Mouse (Mus musculus): Measurements from ENCODE around the gene Wdr12.
"Not testable (repeated sequence)": the region's sequence is repeated elsewhere in the genome, so short reads cannot be mapped to it uniquely, and the experiment has no call there.

Gene Wdr12

DNA sequence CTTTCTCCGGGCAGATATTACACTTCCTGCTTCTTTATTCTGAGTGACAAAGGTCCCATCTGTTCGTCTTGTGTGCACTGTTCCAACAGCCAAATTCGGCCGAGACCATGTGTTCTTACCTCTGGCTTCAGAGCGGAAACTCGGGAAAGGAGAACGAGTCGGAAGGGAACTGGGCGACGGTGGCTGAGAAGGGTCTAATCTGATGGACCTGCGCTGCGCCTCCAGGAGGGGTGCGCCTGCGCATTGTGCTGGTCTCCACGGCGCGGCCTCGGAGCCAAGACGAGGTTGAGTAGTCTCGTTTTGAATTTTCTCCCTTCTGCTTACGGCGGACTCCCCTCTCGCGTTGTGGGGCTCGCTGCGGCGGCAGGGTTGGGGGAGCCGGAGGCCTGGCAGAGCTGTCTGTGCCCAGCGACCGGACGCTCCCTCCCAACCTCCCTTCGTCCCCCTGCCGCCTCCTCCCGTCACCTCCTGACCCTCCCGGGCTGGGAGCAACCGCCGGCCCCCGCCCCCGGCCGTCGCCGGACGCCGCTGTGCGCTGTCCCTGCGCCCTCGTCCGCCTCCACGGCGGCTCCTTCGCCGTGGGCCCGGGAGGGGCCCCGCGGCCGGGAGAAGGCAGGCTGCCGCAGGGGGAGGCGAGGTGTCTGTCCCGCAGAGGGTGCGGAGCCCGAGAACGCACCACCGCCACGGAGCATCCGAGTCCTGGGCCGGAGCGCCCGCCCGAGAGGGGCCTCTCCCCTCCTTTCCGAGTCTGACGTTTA is at the start of gene Wdr12, which contains the start of gene Carf:
TSS of gene Wdr12 (minus strand) at position 622 of the 758 bp plus-strand sequence.
TSS of gene Carf (plus strand) at position 224 of the 758 bp plus-strand sequence.
- peak; percentile 95 for DNase-seq (ENCODE audit: extremely low spot score)

- DNase-seq (ENCODE audit: extremely low spot score): no peak
Observed at GRCm38 (mm10) chr1:60137346-60137745, 38.9 kb upstream of the Wdr12 start.

DNA sequence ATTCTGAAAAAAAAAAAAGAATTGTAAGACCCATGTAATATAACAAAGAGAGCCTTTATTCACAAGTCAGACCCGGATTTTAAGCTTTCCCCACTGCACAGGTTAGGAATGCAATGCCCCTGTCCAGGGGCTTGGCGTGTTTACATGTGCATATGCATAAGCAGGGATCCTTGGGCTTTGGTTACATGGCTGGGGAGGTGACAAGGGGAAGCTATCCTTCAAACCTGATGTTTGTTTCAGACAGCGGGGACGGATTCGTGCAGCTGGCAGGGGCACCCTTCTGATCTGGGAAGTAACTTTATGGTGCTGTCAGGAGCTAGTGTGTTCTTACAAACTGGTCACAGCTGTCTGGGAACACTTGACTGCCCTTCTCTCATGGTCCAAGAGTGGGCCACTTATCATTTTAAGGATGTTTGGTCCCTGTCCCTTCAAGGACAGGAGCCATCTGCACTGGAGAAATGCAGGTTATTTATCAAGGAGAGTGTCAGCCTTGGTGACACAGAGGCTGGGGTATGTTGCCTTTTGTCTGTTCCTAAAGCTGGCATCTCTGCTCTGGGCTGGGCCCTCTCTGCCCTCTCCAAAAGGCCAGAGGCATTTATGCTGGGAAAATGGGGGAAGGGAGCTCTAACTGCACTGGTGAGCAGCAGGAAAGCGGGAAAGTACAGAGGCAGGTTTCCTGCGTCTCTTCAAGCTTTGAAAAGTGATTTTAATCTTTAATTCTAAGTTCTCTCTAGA is 19.4 kb upstream of the Wdr12 start:
- no peak for DNase-seq (ENCODE audit: extremely low spot score)

GRCm38 (mm10) chr1:60104582-60104981 is 6.1 kb upstream of the Wdr12 start:
- no peak for DNase-seq (ENCODE audit: extremely low spot score)

DNA sequence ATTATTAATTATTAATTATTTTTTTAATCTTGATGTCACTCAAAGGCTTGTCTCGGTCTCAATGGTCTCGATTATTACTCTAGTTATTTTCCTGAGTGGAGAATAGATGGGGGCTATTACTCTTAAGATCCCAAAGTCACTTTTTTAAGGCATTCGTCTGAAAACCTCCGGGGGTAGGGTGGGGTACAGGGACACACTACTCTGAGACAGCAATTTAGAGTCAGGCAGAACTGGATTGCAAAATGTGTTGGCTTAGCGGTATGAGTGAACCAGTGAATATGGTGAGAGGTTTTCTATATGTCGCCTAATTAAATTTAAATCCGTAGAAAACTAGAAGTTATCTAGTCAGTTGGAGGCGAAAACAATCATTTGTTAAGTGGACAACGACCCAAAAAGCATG is 394 bp upstream of the Wdr12 start:
- peak; percentile 7 for DNase-seq (ENCODE audit: extremely low spot score)

- DNase-seq (ENCODE audit: extremely low spot score): no peak
Observed at GRCm38 (mm10) chr1:60097277-60098023, 995 bp downstream of the Wdr12 start.

DNA sequence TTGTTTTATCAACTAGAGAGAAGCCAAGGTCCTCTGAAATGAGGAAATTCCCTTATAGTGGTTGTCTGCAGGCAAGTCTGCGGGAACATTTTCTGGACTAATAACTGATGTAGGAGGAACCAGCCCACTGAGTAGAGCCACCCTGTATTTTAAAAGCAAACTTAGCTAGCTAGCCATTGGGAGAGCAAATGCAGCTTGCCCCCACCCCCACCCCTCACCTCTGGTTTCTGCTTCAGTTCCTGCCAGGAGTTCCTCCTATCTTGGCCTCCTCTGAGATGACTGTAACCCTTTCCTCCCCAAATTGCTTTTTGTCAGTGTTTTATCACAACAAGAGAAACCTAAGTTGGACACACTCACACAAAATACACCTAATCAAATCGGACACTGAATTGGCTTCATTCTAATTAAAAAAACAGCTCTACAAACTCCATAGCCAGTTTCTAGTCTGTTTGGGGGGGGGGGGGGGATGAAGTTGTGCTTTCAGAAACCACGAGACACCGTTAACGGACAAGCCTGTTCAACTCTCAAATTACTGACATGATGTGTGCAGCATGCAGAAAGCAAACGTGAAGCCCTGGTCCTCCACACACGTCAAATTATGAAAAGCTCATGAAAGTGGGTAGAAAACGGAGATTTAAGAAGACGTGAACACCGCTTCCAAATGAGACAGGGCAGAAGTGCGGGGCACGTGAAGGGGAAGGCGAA is 1.7 kb downstream of the Wdr12 start:
- DNase-seq (ENCODE audit: extremely low spot score): peak; percentile 10

DNA sequence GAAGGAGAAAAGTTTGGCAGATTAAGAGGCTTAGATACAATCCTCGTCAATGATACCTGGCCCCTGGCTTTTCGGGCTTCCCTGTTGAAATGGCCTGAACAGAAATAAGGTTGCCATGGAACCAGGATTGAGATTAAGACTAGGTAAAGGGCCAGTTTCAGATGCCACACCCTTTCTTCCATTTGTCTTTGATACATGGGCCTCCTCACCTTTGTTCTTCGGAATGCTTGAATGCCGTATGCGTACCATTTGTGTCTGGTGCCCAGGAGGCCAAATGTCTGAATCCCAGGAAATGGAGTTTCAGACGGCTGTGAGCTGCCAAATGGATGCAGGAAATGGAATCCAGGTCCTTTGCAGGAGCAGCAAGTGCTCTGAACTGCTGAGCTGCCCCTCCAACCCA is 22.0 kb downstream of the Wdr12 start:
- DNase-seq (ENCODE audit: extremely low spot score): no peak

- no peak for DNase-seq (ENCODE audit: extremely low spot score)
Observed at GRCm38 (mm10) chr1:60075590-60075989, 22.9 kb downstream of the Wdr12 start.

- no peak for DNase-seq (ENCODE audit: extremely low spot score)
Observed at GRCm38 (mm10) chr1:60074935-60075334, 23.5 kb downstream of the Wdr12 start.

DNA sequence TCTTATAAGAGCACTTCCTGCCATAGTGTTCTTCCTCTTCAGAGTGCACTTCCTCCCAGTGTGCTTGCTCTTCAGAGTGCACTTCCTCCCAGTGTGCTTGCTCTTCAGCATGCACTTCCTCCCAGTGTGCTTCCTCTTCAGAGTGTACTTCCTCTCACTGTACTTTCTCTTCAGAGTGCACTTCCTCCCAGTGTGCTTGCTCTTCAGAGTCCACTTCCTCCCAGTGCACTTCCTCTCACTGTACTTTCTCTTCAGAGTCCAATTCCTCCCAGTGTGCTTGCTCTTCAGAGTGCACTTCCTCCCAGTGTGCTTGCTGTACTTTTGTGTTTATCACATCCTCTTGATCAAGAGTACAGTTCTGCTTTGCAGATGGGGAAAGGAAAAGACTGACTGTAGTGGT is 27.7 kb downstream of the Wdr12 start:
- not testable (repeated sequence) for DNase-seq (ENCODE audit: extremely low spot score)

DNA sequence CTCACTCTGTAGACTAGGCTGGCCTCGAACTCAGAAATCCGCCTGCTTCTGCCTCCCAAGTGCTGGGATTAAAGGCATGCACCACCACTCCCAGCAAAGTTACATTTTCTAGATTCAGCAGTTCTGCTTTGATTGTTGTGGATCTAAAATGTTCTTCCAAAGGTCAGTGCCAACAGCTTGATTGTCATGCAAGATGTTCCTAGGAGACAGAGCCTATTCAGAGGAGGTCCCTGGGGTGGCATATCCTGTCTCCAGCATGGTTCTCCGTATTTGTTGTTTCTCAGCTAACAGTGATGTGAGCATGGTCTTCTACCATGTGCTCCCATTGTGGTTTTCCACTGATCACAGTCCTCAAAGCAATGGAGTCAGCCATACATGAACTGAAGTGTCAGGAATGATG is 42.1 kb downstream of the Wdr12 start:
- no peak for DNase-seq (ENCODE audit: extremely low spot score)

DNA sequence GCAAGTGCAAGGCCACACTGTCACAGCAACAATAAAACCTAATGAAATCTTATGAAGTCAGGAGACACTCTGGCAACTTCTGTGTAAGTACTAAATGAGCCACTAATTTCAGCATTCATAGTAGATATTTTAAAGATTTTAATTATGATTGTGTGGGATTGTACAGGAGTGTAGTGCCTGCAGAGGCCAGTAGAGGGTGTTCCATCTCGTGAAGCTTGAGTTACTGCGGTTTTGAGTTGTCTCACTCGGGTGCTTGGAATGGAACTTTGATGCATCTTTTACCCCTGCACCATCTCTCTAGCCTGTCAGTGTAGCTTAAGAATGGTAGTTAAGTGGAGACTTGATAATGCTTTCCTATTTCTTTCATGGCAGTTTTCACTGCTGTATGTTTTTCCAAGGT is 43.8 kb downstream of the Wdr12 start:
- DNase-seq (ENCODE audit: extremely low spot score): no peak

DNA sequence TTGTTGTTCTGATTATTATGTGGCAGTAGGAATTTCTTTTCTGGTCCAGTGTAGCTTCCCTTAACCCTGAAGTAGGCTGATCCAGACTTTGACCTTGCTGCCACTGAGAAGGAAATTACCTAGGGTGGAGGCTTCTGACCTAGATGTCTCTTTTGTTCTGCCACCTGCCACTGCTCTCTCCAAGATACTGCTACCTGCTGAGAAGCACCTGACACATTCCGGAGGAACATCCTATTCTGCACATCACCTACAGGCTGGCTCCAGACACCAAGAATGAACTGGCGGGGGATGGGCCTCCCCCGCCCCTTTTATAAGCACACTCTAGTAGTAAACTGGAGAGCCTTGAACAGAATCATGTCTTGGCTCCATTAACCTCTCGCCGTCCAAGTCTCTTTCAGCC is 51.0 kb downstream of the Wdr12 start:
- not testable (repeated sequence) for DNase-seq (ENCODE audit: extremely low spot score)

GRCm38 (mm10) chr1:60044595-60044994 is 53.9 kb downstream of the Wdr12 start:
- DNase-seq (ENCODE audit: extremely low spot score): no peak

DNA sequence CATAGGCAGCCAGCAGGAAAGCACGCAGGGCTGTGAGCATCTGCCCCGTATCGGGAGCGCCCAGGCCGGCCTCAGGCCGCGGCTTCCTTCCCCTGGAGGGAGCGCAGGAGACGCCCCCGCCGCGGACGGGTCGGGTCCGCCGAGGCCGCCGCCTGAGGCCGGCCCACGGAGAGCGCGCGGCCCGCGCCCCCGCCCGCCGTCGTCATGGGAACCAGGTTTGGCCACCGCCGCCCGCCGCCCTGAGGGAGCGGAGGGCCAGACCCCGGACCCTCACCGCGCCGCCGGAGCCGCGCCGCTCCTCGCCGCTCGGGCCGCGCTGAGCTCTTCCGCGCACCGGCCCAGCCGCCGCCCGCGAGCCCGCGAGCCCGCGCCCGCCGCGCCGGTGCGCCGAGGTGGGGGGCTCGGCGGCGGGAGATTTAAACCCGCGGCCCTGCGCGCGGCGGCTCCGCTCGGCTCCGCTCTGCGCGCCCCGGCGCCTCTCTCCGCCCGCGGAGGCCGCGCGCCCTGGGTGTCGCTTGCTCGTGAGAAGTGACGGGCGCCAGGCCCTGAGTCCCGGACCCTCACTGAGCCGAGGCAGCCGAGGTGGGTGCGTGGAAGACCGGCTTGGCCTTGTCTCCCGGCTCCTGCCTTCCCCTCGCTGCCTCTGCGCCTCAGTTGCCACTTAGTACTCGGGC is 55.5 kb downstream of the Wdr12 start, which contains the start of gene Ica1l:
TSS of gene Ica1l (minus strand) at position 389 of the 674 bp plus-strand sequence.
- peak; percentile 57 for DNase-seq (ENCODE audit: extremely low spot score)

GRCm38 (mm10) chr1:60042398-60042795 is 56.0 kb downstream of the Wdr12 start:
- no peak for DNase-seq (ENCODE audit: extremely low spot score)

DNA sequence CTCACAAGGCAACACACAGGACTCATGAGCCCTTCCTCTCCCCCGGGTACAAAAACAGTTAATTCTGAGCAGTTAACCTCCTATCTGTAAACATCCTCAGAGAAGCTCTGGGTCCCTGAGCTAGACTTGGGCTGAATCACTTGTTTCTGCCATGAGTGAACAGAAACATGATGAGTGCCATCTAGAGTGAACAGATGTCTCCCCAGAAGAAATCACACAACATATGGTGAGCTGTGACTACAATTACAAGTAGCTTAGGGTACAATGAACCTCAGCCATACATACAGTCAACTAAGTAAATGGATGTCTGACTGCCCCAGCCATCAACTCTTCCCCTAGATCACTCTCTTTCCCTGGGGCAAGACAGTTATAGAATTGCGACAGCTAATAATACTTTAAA is 63.4 kb downstream of the Wdr12 start:
- DNase-seq (ENCODE audit: extremely low spot score): no peak
